Mouse (Mus musculus) inflammation-experienced regulatory T-cells, adult 6 months (primary cell): ENCODE measurements around the gene Cbx1. TPM values are rescaled to one million over a fixed set of nuclear protein-coding genes. Genes with fewer than 3 reads are reported as not detected.
"Not testable (repeated sequence)": the region's sequence is repeated elsewhere in the genome, so short reads cannot be mapped to it uniquely, and the experiment has no call there.

Experiments used
- ATAC-seq: one replicate; pipeline ENCODE4 v1.8.0; 2017
- polyA plus RNA-seq, 3 experiments: library from polyadenylated mRNA; unstranded; fragments of 100-300 nt; shearing (Covaris generic); gene quantifications; one replicate each; pipeline ENCODE4 v1.2.1; 2017

Cbx1 gene
- polyA plus RNA-seq, 3 experiments from 2014 or later, result 52.0 to 73.0 (median 54.7) TPM

DNA sequence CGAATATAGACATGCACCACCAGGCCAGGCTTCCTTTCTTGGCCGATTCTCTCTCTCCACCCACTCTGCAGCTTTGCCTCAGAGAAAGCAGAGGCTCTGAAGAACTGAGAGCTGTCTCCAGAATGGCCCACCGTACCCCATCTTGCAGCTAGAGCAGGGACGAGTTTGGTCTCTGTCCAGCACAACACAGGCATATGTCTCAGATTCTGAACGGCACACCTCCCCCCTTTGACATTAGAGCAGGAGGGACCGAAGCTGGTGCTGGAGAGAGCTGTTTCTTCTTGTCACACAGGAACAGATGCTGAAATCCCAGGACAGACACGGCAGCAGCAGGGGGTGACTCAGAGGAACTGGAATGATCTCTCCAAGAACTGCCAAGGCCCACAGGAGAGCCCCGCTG lies 51.4 kb downstream of the Cbx1 start:
- no peak for ATAC-seq

DNA sequence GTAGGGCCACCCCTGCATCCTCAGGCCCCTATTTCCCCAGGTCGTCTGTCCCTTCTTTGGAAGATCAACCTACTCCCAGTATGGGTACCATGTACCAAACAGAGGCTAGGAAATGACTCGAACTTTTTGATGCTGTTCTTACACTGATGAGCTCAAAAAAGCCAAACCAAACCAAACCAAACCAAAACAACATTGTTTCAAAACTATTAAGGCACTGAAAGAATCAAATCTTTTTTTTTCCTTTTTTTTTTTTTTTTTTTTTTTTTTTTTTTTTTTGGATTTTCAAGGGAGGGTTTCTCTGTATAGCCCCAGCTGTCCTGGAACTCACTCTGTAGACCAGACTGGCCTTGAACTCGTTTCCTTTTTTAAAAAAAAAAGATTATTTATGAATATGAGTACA lies 54.7 kb downstream of the Cbx1 start:
- no peak for ATAC-seq

DNA sequence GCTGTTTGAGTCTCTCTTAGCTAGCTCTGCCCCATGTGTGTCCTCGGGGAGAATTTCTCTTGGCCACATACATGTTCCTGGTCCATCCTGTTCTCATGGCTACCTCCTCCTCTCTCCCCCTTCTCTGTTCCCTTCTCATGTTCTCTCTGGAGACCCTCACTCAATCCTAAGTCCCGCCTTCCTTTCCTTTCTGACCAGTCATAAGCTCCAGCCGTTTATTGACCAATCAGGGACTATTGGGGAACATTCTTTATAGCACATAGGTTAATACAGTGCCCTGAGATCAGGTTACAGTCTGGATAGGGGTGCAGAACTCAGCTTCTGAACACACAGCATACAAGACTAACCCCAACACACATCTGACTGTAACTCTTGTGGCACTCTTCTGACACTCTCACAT lies 58.3 kb downstream of the Cbx1 start:
- ATAC-seq, result no peak

DNA sequence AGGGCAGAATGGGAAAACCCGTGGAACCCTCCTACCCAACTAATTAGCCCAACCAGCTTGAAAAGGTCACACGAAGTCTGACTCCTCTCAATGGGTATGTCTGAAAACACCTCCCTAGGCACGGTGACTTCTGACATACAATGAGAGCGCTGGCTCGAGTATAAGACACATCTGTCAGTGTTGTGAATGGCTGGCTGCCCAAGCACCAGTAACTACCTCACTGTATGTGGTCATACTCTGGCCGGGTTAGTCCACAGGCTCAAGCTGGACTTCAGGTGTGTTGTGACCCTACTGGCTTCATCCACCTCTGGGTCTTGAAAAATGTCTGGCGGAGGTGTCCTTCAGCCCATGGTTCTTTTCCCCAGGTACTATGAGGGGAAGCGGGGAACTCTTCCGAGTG lies 59.8 kb downstream of the Cbx1 start:
- no peak for ATAC-seq

DNA sequence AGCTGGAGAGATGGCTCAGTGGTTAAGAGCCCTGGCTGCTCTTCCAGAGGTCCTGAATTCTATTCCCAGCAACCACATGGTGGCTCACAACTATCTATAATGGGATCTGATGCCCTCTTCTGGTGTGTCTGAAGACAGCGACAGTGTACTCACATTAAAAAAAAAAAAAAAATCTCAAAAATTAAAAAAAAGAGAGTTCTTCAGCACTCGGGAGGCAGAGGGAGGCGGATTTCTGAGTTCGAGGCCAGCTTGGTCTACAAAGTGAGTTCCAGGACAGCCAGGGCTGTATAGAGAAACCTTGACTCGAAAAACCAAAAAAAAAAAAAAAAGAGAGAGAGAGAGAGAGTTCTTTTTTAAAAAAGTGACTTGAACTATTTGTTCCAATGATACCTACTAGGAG lies 60.2 kb downstream of the Cbx1 start:
- not testable (repeated sequence) for ATAC-seq

DNA sequence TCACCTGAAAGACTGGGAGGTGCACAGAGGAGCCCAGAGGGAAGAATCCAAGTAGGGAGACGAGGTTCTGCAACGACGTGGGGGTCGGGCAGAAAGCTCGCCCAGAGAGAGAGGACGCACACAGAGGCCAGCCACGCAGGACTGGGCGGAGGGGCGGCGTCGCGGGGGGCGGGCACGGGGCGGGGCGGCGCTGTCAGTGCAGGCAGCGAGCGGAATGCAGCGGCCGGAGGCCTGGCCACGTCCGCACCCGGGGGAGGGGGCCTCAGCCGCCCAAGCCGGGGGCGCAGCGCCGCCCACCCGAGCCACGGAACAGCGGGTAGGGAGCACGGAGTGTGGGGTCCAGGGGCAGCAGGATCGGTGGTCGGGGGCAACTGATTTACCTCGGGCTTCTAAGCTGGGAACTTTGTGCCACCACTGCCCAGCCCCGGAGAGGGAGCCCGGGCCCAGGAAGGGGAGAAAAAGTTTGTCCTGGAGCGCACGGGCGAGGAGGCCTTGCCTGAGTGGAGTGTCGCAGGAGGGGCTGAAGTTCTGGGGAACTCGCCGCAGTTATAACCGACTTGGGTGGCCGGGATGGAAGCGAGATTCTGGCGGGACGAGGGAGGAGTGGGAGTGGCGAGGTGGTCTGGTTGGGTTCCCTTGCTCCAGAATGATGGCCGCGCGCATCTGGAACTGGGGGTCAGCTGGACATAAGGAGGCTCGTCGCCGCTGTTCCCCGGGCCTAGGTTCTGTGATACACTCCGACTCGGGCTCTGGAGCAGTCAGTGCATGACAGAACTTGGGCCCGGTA lies 60.9 kb downstream of the Cbx1 start, which contains the start of gene Copz2:
Copz2 (plus strand) TSS at position 190 of the 787 bp plus-strand sequence.
- no peak for ATAC-seq

DNA sequence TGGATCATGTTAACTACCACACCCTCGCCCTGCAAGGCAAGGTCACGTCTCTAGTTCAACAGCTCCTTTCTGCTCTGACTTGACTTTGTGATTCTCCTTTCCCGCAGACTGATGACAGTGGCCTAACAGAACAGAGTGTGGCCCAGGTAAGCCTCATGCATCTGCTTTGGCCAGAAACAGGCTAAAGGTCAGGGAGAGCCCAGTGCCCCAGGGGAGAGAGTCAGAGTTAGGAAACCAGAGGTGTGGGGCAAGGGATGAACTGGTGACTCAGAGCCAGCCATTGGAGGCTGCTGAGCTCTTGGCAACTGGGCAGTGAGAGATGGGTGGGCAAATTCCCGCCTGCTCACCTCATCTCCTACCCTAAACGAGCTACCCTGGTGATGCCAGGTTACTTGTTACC lies 68.5 kb downstream of the Cbx1 start:
- ATAC-seq, result no peak

Other genes starting within 250 kb of the Cbx1 start
- 10 to 100 TPM; 21.7 to 24.6 (median 23.0) TPM for gene Snx11, start 11.6 kb upstream of the Cbx1 start, polyA plus RNA-seq
- 10 to 100 TPM; 17.8 to 21.4 (median 20.7) TPM for gene Nfe2l1, start 40.8 kb downstream of the Cbx1 start, polyA plus RNA-seq
- gene Copz2, start 60.7 kb downstream of the Cbx1 start, polyA plus RNA-seq, result not detected
- gene Cdk5rap3, start 127.4 kb downstream of the Cbx1 start, polyA plus RNA-seq, result 100 to 1,000 TPM in 1 of 3 experiments, 10 to 100 TPM in 2; 93.2 to 124 (median 96.9) TPM
- under 1 TPM; 0.21 to 0.62 (median 0.40) TPM for gene Prr15l, start 139.0 kb downstream of the Cbx1 start, polyA plus RNA-seq
- 10 to 100 TPM; 19.0 to 35.1 (median 30.7) TPM for gene Pnpo, start 154.9 kb downstream of the Cbx1 start, polyA plus RNA-seq
- 10 to 100 TPM; 20.4 to 24.7 (median 20.9) TPM for gene Sp2, start 193.8 kb downstream of the Cbx1 start, polyA plus RNA-seq
- gene Sp6, start 224.3 kb downstream of the Cbx1 start, polyA plus RNA-seq, result 1 to 10 TPM in 1 of 3 experiments, under 1 TPM in 1, not detected in 1; 0.19 to 2.7 TPM
- gene Scrn2, start 240.8 kb downstream of the Cbx1 start, polyA plus RNA-seq, result 1 to 10 TPM; 6.2 to 8.8 (median 6.5) TPM